Mouse (Mus musculus) liver, postnatal 0 days (tissue): Measurements from ENCODE around the gene Pde7b.
"Not testable (repeated sequence)": the region's sequence is repeated elsewhere in the genome, so short reads cannot be mapped to it uniquely, and the experiment has no call there.

Source experiments
- CTCF ChIP-seq: sonication (generic); IDR thresholded peaks from 2 replicates; pipeline ENCODE4 v1.5.1; 2016; ENCODE audit warnings: antibody characterized with exemption, low read depth
- EP300 ChIP-seq: IDR thresholded peaks from 2 replicates; pipeline ENCODE4 v1.6.1; 2016; ENCODE audit warnings: antibody characterized with exemption, low read depth, mild to moderate bottlenecking

DNA sequence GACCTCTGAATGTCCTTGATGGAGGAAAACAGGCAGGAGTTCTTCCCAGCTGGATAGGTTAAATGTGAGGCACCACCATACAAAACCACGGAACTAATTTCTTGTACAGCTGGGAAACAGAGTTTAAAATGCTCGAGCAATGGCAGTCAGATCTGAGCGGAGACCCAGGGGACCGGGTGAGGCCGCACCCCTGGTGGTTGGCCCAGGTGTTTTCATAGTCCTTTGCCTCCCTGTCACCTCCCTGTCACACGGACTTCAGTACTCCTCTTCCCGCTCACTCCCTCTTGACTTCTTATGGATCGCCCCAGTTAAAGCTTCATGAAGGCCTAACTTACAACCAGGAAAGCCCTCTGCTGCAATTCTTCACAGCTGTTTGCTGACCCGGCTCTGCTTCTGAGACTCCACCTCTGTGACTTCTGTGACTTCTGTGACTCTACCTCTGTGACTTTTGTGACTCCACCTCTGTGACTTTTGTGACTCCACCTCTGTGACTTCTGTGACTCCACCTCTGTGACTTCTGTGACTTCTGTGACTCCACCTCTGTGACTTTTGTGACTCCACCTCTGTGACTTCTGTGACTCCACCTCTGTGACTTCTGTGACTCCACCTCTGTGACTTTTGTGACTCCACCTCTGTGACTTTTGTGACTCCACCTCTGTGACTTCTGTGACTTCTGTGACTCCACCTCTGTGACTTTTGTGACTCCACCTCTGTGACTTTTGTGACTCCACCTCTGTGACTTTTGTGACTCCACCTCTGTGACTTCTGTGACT lies 206.9 kb downstream of the Pde7b start:
- not testable (repeated sequence) for TF ChIP-seq CTCF, EP300
